In genomic region chr7:116115991-116116390, GRCm38 (mm10) we compare ENCODE assay signal across 17 mouse cellular contexts.
"Had no signal": no experiment of that assay in that cellular context is flagged by ENCODE, and none has a peak within 500 bp of the region (broad histone marks: within the 10 kb centered on the region; RNA-seq: fewer than 3 reads in every experiment).

No protein-coding gene starts in this region.

- H3K27ac ChIP-seq: kidney, embryonic 15.5 days; left cerebral cortex, adult 2 months; liver, embryonic 12.5 days; lung, embryonic 15.5 days; macrophage; midbrain, embryonic 12.5 days; neural tube, embryonic 13.5 days; stomach, postnatal 0 days had no signal

- H3K4me1 ChIP-seq: liver, embryonic 12.5 days; lung, embryonic 15.5 days; neural tube, embryonic 13.5 days had no signal

- H3K4me3 ChIP-seq: kidney, embryonic 15.5 days; left cerebral cortex, adult 2 months; limb, embryonic 10.5 days; liver, embryonic 12.5 days; lung, embryonic 15.5 days; megakaryocyte, embryonic 14.5 days; midbrain, embryonic 12.5 days; neural tube, embryonic 13.5 days had no signal

- H3K27me3 ChIP-seq: kidney, embryonic 15.5 days; liver, embryonic 12.5 days; lung, embryonic 15.5 days; midbrain, embryonic 12.5 days; neural tube, embryonic 13.5 days had no signal

- H3K9ac ChIP-seq: kidney, embryonic 15.5 days; liver, embryonic 12.5 days; lung, embryonic 15.5 days; midbrain, embryonic 12.5 days; neural tube, embryonic 13.5 days had no signal

- ATAC-seq: liver, embryonic 12.5 days; midbrain, embryonic 16.5 days had no signal

- H3K9me3 ChIP-seq: kidney, embryonic 15.5 days; limb, embryonic 10.5 days; liver, embryonic 12.5 days; lung, embryonic 15.5 days; midbrain, embryonic 12.5 days; neural tube, embryonic 13.5 days had no signal

- H3K4me2 ChIP-seq: kidney, embryonic 15.5 days; liver, embryonic 12.5 days; lung, embryonic 15.5 days; midbrain, embryonic 12.5 days; neural tube, embryonic 13.5 days had no signal

- DNase-seq: kidney, adult 2 months; kidney, postnatal 14 days; lung, postnatal 14 days; right cerebral cortex, adult 18-20 months; right cerebral cortex, postnatal 25 days; thymus, postnatal 4 days had no signal

- H3K36me3 ChIP-seq: kidney, embryonic 15.5 days; limb, embryonic 10.5 days; liver, embryonic 12.5 days; lung, embryonic 15.5 days; midbrain, embryonic 12.5 days; neural tube, embryonic 13.5 days had no signal
